Mouse (Mus musculus) thymus, adult 2 months (tissue): ENCODE measurements around the gene Rhov.

Source experiments
- CTCF ChIP-seq: fragments of 200-500 bp; IDR thresholded peaks from 2 replicates; pipeline ENCODE4 v1.5.1; 2012; ENCODE audit warnings: mild to moderate bottlenecking, control low read depth, low read length, moderate library complexity, borderline replicate concordance; ENCODE audit not compliant: control insufficient read depth, poor library complexity, insufficient read depth; ENCODE audit errors: extremely low read depth
- POLR2A ChIP-seq: fragments of 200-500 bp; IDR thresholded peaks from 2 replicates; pipeline ENCODE4 v1.6.1; 2012; ENCODE audit warnings: mild to moderate bottlenecking, low read length, control low read depth, moderate library complexity; ENCODE audit not compliant: control insufficient read depth, poor library complexity, insufficient read depth; ENCODE audit errors: extremely low read depth

- TF ChIP-seq CTCF (no peak), POLR2A (no peak)
Measured at GRCm38 (mm10) chr2:119296756-119297155, 25.7 kb upstream of the Rhov start.
